19 mouse cellular contexts compared by ENCODE assay signal in the genomic region with DNA sequence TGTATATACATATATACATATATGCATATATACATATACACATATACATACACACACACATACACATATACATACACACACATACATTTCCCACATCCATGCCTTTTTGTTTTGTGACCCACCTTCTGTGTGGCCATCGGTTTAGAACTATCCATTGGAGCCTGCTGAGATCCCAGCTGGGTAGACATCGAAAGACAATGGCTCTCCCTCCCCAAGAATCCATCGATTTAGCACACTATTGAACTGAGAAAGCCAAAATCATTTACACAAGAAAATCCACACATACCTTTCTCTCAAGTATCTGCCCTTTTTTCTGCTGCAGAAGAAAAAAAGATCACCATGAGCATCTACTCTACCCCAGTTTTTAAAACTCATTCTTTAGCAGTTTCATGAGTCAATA.
A peak's percentile ranks its signal among the peaks of the same experiment; 100 is the strongest.
DNase-seq lines count a peak whose midpoint lies in the region; ATAC-seq lines count a peak whose summit lies in the region.
"Had no signal": no experiment of that assay in that cellular context is flagged by ENCODE, and none has a peak within 500 bp of the region (broad histone marks: within the 10 kb centered on the region; RNA-seq: fewer than 3 reads in every experiment).

No protein-coding gene starts in this region.

- no peaks in the 10 kb centered on the region for H3K9me3 ChIP-seq in heart, embryonic 10.5 days
- H3K9me3 ChIP-seq in kidney, embryonic 15.5 days (replicated peaks), result no peaks in the 10 kb centered on the region
- H3K9me3 ChIP-seq: embryonic facial prominence, embryonic 10.5 days; embryonic facial prominence, embryonic 12.5 days; forebrain, embryonic 13.5 days; forebrain, embryonic 15.5 days had no signal

- DNase-seq in heart, adult 11 months, result peak; percentile 35
- no peak for DNase-seq in heart, embryonic 10.5 days (ENCODE audit: low spot score)
- DNase-seq in R1 (ENCODE audit: low read depth, low spot score), result peak; percentile 84
- DNase-seq: adrenal gland, adult 2 months; adrenal gland, postnatal 10 days; adrenal gland, postnatal 25 days; B cell, adult 2 months; cerebellum, adult 11 months; cerebellum, adult 2 months; cerebellum, adult 9-10 months; cerebellum, postnatal 10 days; cerebellum, postnatal 25 days; forebrain, postnatal 0 days had no signal

- H3K9ac ChIP-seq in kidney, embryonic 15.5 days, result no peak overlapping the region
- H3K9ac ChIP-seq: embryonic facial prominence, embryonic 12.5 days; forebrain, embryonic 13.5 days; forebrain, embryonic 15.5 days; forebrain, postnatal 0 days had no signal

- H3K36me3 ChIP-seq in heart, embryonic 10.5 days, result no peaks in the 10 kb centered on the region
- no peaks in the 10 kb centered on the region for H3K36me3 ChIP-seq in kidney, embryonic 15.5 days
- H3K36me3 ChIP-seq: embryonic facial prominence, embryonic 10.5 days; embryonic facial prominence, embryonic 12.5 days; forebrain, embryonic 15.5 days had no signal

- H3K27me3 ChIP-seq in heart, embryonic 10.5 days (ENCODE audit: insufficient read depth, poor library complexity, severe bottlenecking), result no peaks in the 10 kb centered on the region
- H3K27me3 ChIP-seq in kidney, embryonic 15.5 days, result no peaks in the 10 kb centered on the region
- H3K27me3 ChIP-seq: embryonic facial prominence, embryonic 12.5 days; forebrain, embryonic 13.5 days; forebrain, embryonic 15.5 days had no signal

- no peak overlapping the region for H3K27ac ChIP-seq in heart, embryonic 10.5 days
- no peak overlapping the region for H3K27ac ChIP-seq in kidney, embryonic 15.5 days
- H3K27ac ChIP-seq: embryonic facial prominence, embryonic 10.5 days; embryonic facial prominence, embryonic 12.5 days; forebrain, embryonic 13.5 days; forebrain, embryonic 15.5 days had no signal

- ATAC-seq in kidney, embryonic 15.5 days (replicated peaks; ENCODE audit: low FRiP score), result no peak
- no peak for ATAC-seq in CD4-positive, CD25-positive, alpha-beta regulatory T cell, adult 4 months
- ATAC-seq: forebrain, embryonic 13.5 days; forebrain, embryonic 15.5 days; forebrain, postnatal 0 days had no signal

- no peak overlapping the region for H3K4me3 ChIP-seq in heart, embryonic 10.5 days
- H3K4me3 ChIP-seq in kidney, embryonic 15.5 days (replicated peaks), result no peak overlapping the region
- H3K4me3 ChIP-seq: embryonic facial prominence, embryonic 10.5 days; embryonic facial prominence, embryonic 12.5 days; forebrain, embryonic 13.5 days; forebrain, embryonic 15.5 days had no signal

- 64% methylated on average over 3 of the region's 3 CpGs for WGBS in heart, embryonic 10.5 days
- 76% methylated on average over 3 of the region's 3 CpGs for WGBS in kidney, embryonic 15.5 days

- no peak overlapping the region for H3K4me2 ChIP-seq in kidney, embryonic 15.5 days
- H3K4me2 ChIP-seq: embryonic facial prominence, embryonic 12.5 days; forebrain, embryonic 13.5 days; forebrain, embryonic 15.5 days had no signal

- H3K4me1 ChIP-seq in heart, embryonic 10.5 days, result peaks cover 11% of the 10 kb centered on the region; the same call in 1 of the 2 replicates
- H3K4me1 ChIP-seq in kidney, embryonic 15.5 days, result 0 out of 2 replicates have a peak, but pooled peaks cover 4% of the 10 kb centered on the region
- H3K4me1 ChIP-seq: forebrain, embryonic 13.5 days; forebrain, embryonic 15.5 days had no signal
